Comparison of ENCODE assay signal across 24 mouse cellular contexts in the genomic region with DNA sequence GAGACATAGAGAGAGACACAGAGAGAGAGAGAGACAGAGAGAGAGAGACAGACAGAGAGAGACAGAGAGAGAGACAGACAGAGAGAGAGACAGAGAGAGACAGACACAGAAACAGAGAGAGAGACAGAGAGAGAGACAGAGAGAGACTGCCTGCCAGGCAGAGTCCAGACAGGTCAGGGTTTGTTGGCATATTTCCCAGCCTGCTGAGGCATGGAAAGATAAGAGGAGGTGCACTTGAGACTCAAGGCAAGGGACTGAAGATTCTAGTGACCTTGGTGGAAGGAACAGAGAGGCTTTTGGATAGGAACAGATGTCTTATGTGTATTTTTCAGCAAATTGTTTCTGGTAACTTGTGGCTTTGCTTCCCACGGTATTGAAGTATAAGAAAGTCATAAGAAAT.
DNase-seq lines count a peak whose midpoint lies in the region; ATAC-seq and TF ChIP-seq lines count a peak whose summit lies in the region.
"Had no signal": no experiment of that assay in that cellular context is flagged by ENCODE, and none has a peak within 500 bp of the region (broad histone marks: within the 10 kb centered on the region; RNA-seq: fewer than 3 reads in every experiment).

No protein-coding gene starts in this region.

- H3K27ac ChIP-seq in kidney, adult 2 months (ENCODE audit: insufficient read depth, low read depth, low read length) = no peak overlapping the region
- H3K27ac ChIP-seq in kidney, embryonic 15.5 days = no peak overlapping the region
- H3K27ac ChIP-seq in limb, embryonic 14.5 days (replicated peaks; ENCODE audit: low read depth, low read length) = no peak overlapping the region
- no peak overlapping the region for H3K27ac ChIP-seq in limb, embryonic 10.5 days
- peak overlapping the region; percentile 21; the same call in 1 of the 2 replicates for H3K27ac ChIP-seq in testis, adult 2 months (ENCODE audit: control insufficient read depth, insufficient read depth, low read depth, low read length)
- H3K27ac ChIP-seq: embryonic facial prominence, embryonic 15.5 days; forebrain, embryonic 15.5 days; hindbrain, embryonic 10.5 days; intestine, embryonic 15.5 days had no signal

- no peaks in the 10 kb centered on the region for H3K4me1 ChIP-seq in kidney, adult 2 months (ENCODE audit: control insufficient read depth, insufficient read depth, low read length)
- no peaks in the 10 kb centered on the region for H3K4me1 ChIP-seq in kidney, embryonic 15.5 days
- peaks cover 14% of the 10 kb centered on the region for H3K4me1 ChIP-seq in limb, embryonic 14.5 days (ENCODE audit: control insufficient read depth, insufficient read depth, low read length)
- peaks cover 25% of the 10 kb centered on the region for H3K4me1 ChIP-seq in limb, embryonic 10.5 days
- 0 out of 2 replicates have a peak, but pooled peaks cover 2% of the 10 kb centered on the region for H3K4me1 ChIP-seq in testis, adult 2 months (ENCODE audit: control insufficient read depth, insufficient read depth, low read length)
- H3K4me1 ChIP-seq: forebrain, embryonic 15.5 days; hindbrain, embryonic 10.5 days; intestine, embryonic 15.5 days had no signal

- H3K4me2 ChIP-seq in kidney, embryonic 15.5 days = no peak overlapping the region
- no peak overlapping the region for H3K4me2 ChIP-seq in limb, embryonic 14.5 days (replicated peaks; ENCODE audit: low read depth, low read length, severe bottlenecking)
- H3K4me2 ChIP-seq: embryonic facial prominence, embryonic 15.5 days; forebrain, embryonic 15.5 days; heart, embryonic 12.5 days; intestine, embryonic 15.5 days; liver, embryonic 11.5 days; midbrain, embryonic 11.5 days had no signal

- no peaks in the 10 kb centered on the region for H3K27me3 ChIP-seq in kidney, adult 2 months (replicated peaks; ENCODE audit: control insufficient read depth, insufficient read depth, low read length)
- H3K27me3 ChIP-seq in kidney, embryonic 15.5 days = no peaks in the 10 kb centered on the region
- peaks cover 5% of the 10 kb centered on the region; the same call in 1 of the 2 replicates for H3K27me3 ChIP-seq in limb, embryonic 14.5 days (ENCODE audit: control insufficient read depth, insufficient read depth, low read length)
- H3K27me3 ChIP-seq in limb, embryonic 10.5 days (ENCODE audit: low read depth, poor library complexity, severe bottlenecking) = no peaks in the 10 kb centered on the region
- no peaks in the 10 kb centered on the region for H3K27me3 ChIP-seq in testis, adult 2 months (ENCODE audit: control insufficient read depth, insufficient read depth, low read length)
- H3K27me3 ChIP-seq: embryonic facial prominence, embryonic 15.5 days; forebrain, embryonic 15.5 days; heart, embryonic 12.5 days; intestine, embryonic 15.5 days had no signal

- no peaks in the 10 kb centered on the region for H3K9me3 ChIP-seq in kidney, embryonic 15.5 days (replicated peaks)
- no peaks in the 10 kb centered on the region for H3K9me3 ChIP-seq in limb, embryonic 14.5 days (ENCODE audit: control insufficient read depth, low read length)
- H3K9me3 ChIP-seq in limb, embryonic 10.5 days (replicated peaks) = no peaks in the 10 kb centered on the region
- H3K9me3 ChIP-seq: embryonic facial prominence, embryonic 15.5 days; forebrain, embryonic 15.5 days; heart, embryonic 12.5 days; hindbrain, embryonic 10.5 days; intestine, embryonic 15.5 days had no signal

- TF ChIP-seq POLR2A in kidney, adult 2 months (IDR thresholded peaks at IDR 0.05; ENCODE audit: low read depth, low read length) = no peak
- TF ChIP-seq POLR2A in limb, embryonic 14.5 days (IDR thresholded peaks at IDR 0.05; ENCODE audit: borderline replicate concordance, extremely low read depth, insufficient read depth, insufficient read length) = no peak
- TF ChIP-seq POLR2A in testis, adult 2 months (IDR thresholded peaks at IDR 0.05; ENCODE audit: control insufficient read depth, low read depth, low read length) = no peak

- peak; percentile 44 for DNase-seq in kidney, adult 2 months
- peak; percentile 2 for DNase-seq in limb, embryonic 14.5 days (ENCODE audit: low spot score)
- DNase-seq in limb, embryonic 10.5 days (ENCODE audit: low spot score) = no peak
- peak; percentile 50 for DNase-seq in adrenal gland, adult 2 months
- DNase-seq in left cerebral cortex, adult 11 months (ENCODE audit: low spot score) = no peak
- DNase-seq in gastrocnemius, adult 18-20 months (ENCODE audit: low spot score) = no peak
- DNase-seq: cerebellum, adult 2 months; gastrocnemius, postnatal 10 days; heart, postnatal 10 days; liver, postnatal 0 days; lung, postnatal 14 days; right cerebral cortex, postnatal 25 days; spleen, adult 18-20 months; thymus, postnatal 25 days had no signal

- no peaks in the 10 kb centered on the region for H3K36me3 ChIP-seq in kidney, adult 2 months (ENCODE audit: control insufficient read depth, insufficient read depth, low read length)
- H3K36me3 ChIP-seq in kidney, embryonic 15.5 days = no peaks in the 10 kb centered on the region
- no peaks in the 10 kb centered on the region for H3K36me3 ChIP-seq in limb, embryonic 14.5 days (ENCODE audit: control insufficient read depth, insufficient read depth, low read length)
- H3K36me3 ChIP-seq in limb, embryonic 10.5 days = no peaks in the 10 kb centered on the region
- H3K36me3 ChIP-seq in testis, adult 2 months (ENCODE audit: control insufficient read depth, insufficient read depth, low read length) = no peaks in the 10 kb centered on the region
- H3K36me3 ChIP-seq: embryonic facial prominence, embryonic 15.5 days; forebrain, embryonic 15.5 days; heart, embryonic 12.5 days; hindbrain, embryonic 10.5 days; intestine, embryonic 15.5 days had no signal

- no peak overlapping the region for H3K4me3 ChIP-seq in kidney, adult 2 months (ENCODE audit: insufficient read depth, low read depth, low read length)
- H3K4me3 ChIP-seq in kidney, embryonic 15.5 days (replicated peaks) = no peak overlapping the region
- no peak overlapping the region for H3K4me3 ChIP-seq in limb, embryonic 14.5 days (replicated peaks; ENCODE audit: low read length)
- H3K4me3 ChIP-seq in limb, embryonic 10.5 days = no peak overlapping the region
- H3K4me3 ChIP-seq in testis, adult 2 months (ENCODE audit: control insufficient read depth, low read depth, low read length) = no peak overlapping the region
- H3K4me3 ChIP-seq: embryonic facial prominence, embryonic 15.5 days; forebrain, embryonic 15.5 days; heart, embryonic 12.5 days; hindbrain, embryonic 10.5 days; intestine, embryonic 15.5 days had no signal

- TF ChIP-seq CTCF in kidney, adult 2 months (conservative IDR thresholded peaks at IDR 0.05; ENCODE audit: insufficient read depth, insufficient read length, low read depth, low read length) = no peak
- no peak for TF ChIP-seq CTCF in testis, adult 2 months (IDR thresholded peaks at IDR 0.05; ENCODE audit: control insufficient read depth, insufficient read depth, insufficient replicate concordance, low read depth, low read length)

- 58% methylated on average over 1 of the region's 1 CpGs for WGBS in kidney, adult 2 months
- 67% methylated on average over 1 of the region's 1 CpGs for WGBS in kidney, embryonic 15.5 days
- 60% methylated on average over 1 of the region's 1 CpGs for WGBS in limb, embryonic 14.5 days
- 86% methylated on average over 1 of the region's 1 CpGs for WGBS in limb, embryonic 10.5 days

- no peak overlapping the region for H3K9ac ChIP-seq in kidney, embryonic 15.5 days
- no peak overlapping the region for H3K9ac ChIP-seq in limb, embryonic 14.5 days (ENCODE audit: low read depth, low read length, severe bottlenecking)
- H3K9ac ChIP-seq: embryonic facial prominence, embryonic 15.5 days; forebrain, embryonic 15.5 days; heart, embryonic 12.5 days; intestine, embryonic 15.5 days; liver, postnatal 0 days had no signal

- ATAC-seq in kidney, embryonic 15.5 days (replicated peaks; ENCODE audit: low FRiP score) = no peak
- no peak for ATAC-seq in limb, embryonic 14.5 days (ENCODE audit: low FRiP score, low read depth)
- ATAC-seq: forebrain, embryonic 15.5 days; hindbrain, embryonic 16.5 days; intestine, embryonic 15.5 days; liver, postnatal 0 days had no signal

Comparison
In these comparisons a context has a peak if more than half of its experiments do, and no peak if none do; other contexts are left out.
1. DNase-seq: peak in kidney, adult 2 months (single experiment), limb, embryonic 14.5 days (single experiment) and adrenal gland, adult 2 months (single experiment); none in limb, embryonic 10.5 days (single experiment), left cerebral cortex, adult 11 months (single experiment) and gastrocnemius, adult 18-20 months (single experiment).